ENCODE assay signal across 12 mouse cellular contexts in genomic region chr1:167239916-167240315, GRCm38 (mm10). TPM values are rescaled to one million over a fixed set of nuclear protein-coding genes. Genes with fewer than 3 reads are reported as not detected.
DNase-seq lines count a peak whose midpoint lies in the region; ATAC-seq and TF ChIP-seq lines count a peak whose summit lies in the region.
"Had no signal": no experiment of that assay in that cellular context is flagged by ENCODE, and none has a peak within 500 bp of the region (broad histone marks: within the 10 kb centered on the region; RNA-seq: fewer than 3 reads in every experiment).

No protein-coding gene starts in this region.

- no peaks in the 10 kb centered on the region for H3K27me3 ChIP-seq in lung, embryonic 14.5 days (ENCODE audit: insufficient read depth, low read length)
- H3K27me3 ChIP-seq in forebrain, postnatal 0 days (ENCODE audit: insufficient read depth, low read length), result no peaks in the 10 kb centered on the region
- H3K27me3 ChIP-seq in heart, embryonic 12.5 days (replicated peaks), result no peaks in the 10 kb centered on the region
- H3K27me3 ChIP-seq: intestine, embryonic 15.5 days; lung, embryonic 15.5 days had no signal

- H3K9me3 ChIP-seq in lung, embryonic 14.5 days (ENCODE audit: low read depth, low read length), result no peaks in the 10 kb centered on the region
- H3K9me3 ChIP-seq in forebrain, postnatal 0 days (ENCODE audit: low read length), result no peaks in the 10 kb centered on the region
- no peaks in the 10 kb centered on the region for H3K9me3 ChIP-seq in heart, embryonic 12.5 days (replicated peaks)
- H3K9me3 ChIP-seq: intestine, embryonic 15.5 days; lung, embryonic 15.5 days had no signal

- H3K36me3 ChIP-seq in lung, embryonic 14.5 days (ENCODE audit: insufficient read depth), result peaks cover 10% of the 10 kb centered on the region; the same call in 1 of the 2 replicates
- peaks cover 15% of the 10 kb centered on the region for H3K36me3 ChIP-seq in forebrain, postnatal 0 days (ENCODE audit: insufficient read depth)
- H3K36me3 ChIP-seq in heart, embryonic 12.5 days, result peaks cover 9% of the 10 kb centered on the region
- H3K36me3 ChIP-seq: intestine, embryonic 15.5 days had no signal

- peak; percentile 32 for DNase-seq in lung, embryonic 14.5 days
- DNase-seq in lung, postnatal 36 days, result no peak
- peak; percentile 67 for DNase-seq in forebrain, postnatal 0 days
- peak; percentile 55 to 68 for DNase-seq in left cerebral cortex, adult 18-20 months (ENCODE audit: low spot score in 2 of 2)
- DNase-seq in right cerebral cortex, postnatal 25 days, result peak; percentile 65
- no peak for DNase-seq in urinary bladder, adult 2 months (ENCODE audit: low spot score)
- no peak for DNase-seq in gastrocnemius, postnatal 4 days (ENCODE audit: low spot score in 2 of 2)
- DNase-seq: adrenal gland, postnatal 10 days had no signal

- peaks cover 4% of the 10 kb centered on the region; the same call in 1 of the 2 replicates for H3K4me1 ChIP-seq in lung, embryonic 14.5 days (ENCODE audit: insufficient read depth)
- H3K4me1 ChIP-seq in forebrain, postnatal 0 days (ENCODE audit: insufficient read depth), result peaks cover 10% of the 10 kb centered on the region; the same call in 1 of the 2 replicates
- peaks cover 86% of the 10 kb centered on the region for H3K4me1 ChIP-seq in heart, embryonic 12.5 days (replicated peaks)

- WGBS in lung, embryonic 14.5 days, result 66% methylated on average over 12 of the region's 12 CpGs
- WGBS in forebrain, postnatal 0 days, result 37% methylated on average over 12 of the region's 12 CpGs
- WGBS in heart, embryonic 12.5 days, result 57% methylated on average over 12 of the region's 12 CpGs

- H3K27ac ChIP-seq in lung, embryonic 14.5 days (ENCODE audit: low read depth), result no peak overlapping the region
- peak overlapping the region; percentile 40; the same call in 1 of the 2 replicates for H3K27ac ChIP-seq in forebrain, postnatal 0 days (ENCODE audit: low read depth, low read length)
- no peak overlapping the region for H3K27ac ChIP-seq in heart, embryonic 12.5 days (ENCODE audit: poor library complexity, severe bottlenecking)
- H3K27ac ChIP-seq: intestine, embryonic 15.5 days; lung, embryonic 15.5 days had no signal

- H3K4me3 ChIP-seq in lung, embryonic 14.5 days (ENCODE audit: low read depth, low read length), result no peak overlapping the region
- H3K4me3 ChIP-seq in forebrain, postnatal 0 days (ENCODE audit: low read depth, low read length), result no peak overlapping the region
- H3K4me3 ChIP-seq in heart, embryonic 12.5 days, result no peak overlapping the region
- H3K4me3 ChIP-seq: erythroblast, embryonic 14.5 days; intestine, embryonic 15.5 days; lung, embryonic 15.5 days had no signal

- no peak for TF ChIP-seq CTCF in lung, embryonic 14.5 days (IDR thresholded peaks at IDR 0.05; ENCODE audit: low read depth)
- TF ChIP-seq CTCF in forebrain, postnatal 0 days (IDR thresholded peaks at IDR 0.05; ENCODE audit: low read depth), result no peak

- no peak overlapping the region for H3K4me2 ChIP-seq in lung, embryonic 14.5 days
- no peak overlapping the region for H3K4me2 ChIP-seq in forebrain, postnatal 0 days (ENCODE audit: low read depth)
- H3K4me2 ChIP-seq in heart, embryonic 12.5 days, result no peak overlapping the region
- H3K4me2 ChIP-seq: intestine, embryonic 15.5 days; lung, embryonic 15.5 days had no signal

- ATAC-seq in lung, embryonic 14.5 days (ENCODE audit: insufficient read depth), result no peak
- peak; percentile 85 for ATAC-seq in forebrain, postnatal 0 days
- no peak for ATAC-seq in heart, embryonic 12.5 days (ENCODE audit: insufficient number of reproducible peaks, low FRiP score)
- ATAC-seq: intestine, embryonic 15.5 days had no signal

- H3K9ac ChIP-seq in lung, embryonic 14.5 days, result no peak overlapping the region
- H3K9ac ChIP-seq in forebrain, postnatal 0 days, result no peak overlapping the region
- no peak overlapping the region for H3K9ac ChIP-seq in heart, embryonic 12.5 days
- H3K9ac ChIP-seq: intestine, embryonic 15.5 days; lung, embryonic 15.5 days had no signal

RNA-seq across cellular contexts. Expression of gene Uck2, which starts 45.2 kb away (rescaled TPM):
- polyA plus RNA-seq in lung, embryonic 14.5 days (2014; fragmentation: Nextera tagmentation; extraction: Ambion mirVana), result 98.3 and 98.8 TPM in 2 replicates
- 80.7 and 82.2 TPM in 2 replicates for total RNA-seq in forebrain, postnatal 0 days (2014; rRNA removed)
- polyA plus RNA-seq in forebrain, postnatal 0 days (2015; fragmentation: Nextera tagmentation; extraction: Ambion mirVana), result 48.2 and 59.3 TPM in 2 replicates
- total RNA-seq in left cerebral cortex, adult 18-20 months (2021), result 10 to 100 TPM; 29.2 to 39.2 TPM
- 12.0 and 19.0 TPM in 2 replicates for polyA plus RNA-seq in urinary bladder, adult 2 months (2012; rRNA removed)
- total RNA-seq in gastrocnemius, postnatal 4 days (2021), result 10 to 100 TPM; 26.9 to 29.9 TPM
- 68.9 and 75.3 TPM in 2 replicates for polyA plus RNA-seq in heart, embryonic 12.5 days (2016; fragmentation: Nextera tagmentation; extraction: Ambion mirVana)

Comparison
In these comparisons a context has a peak if more than half of its experiments do, and no peak if none do; other contexts are left out.
1. DNase-seq: peak in lung, embryonic 14.5 days (single experiment), forebrain, postnatal 0 days (single experiment), left cerebral cortex, adult 18-20 months (2 of 2) and right cerebral cortex, postnatal 25 days (single experiment); none in lung, postnatal 36 days (single experiment), urinary bladder, adult 2 months (single experiment) and gastrocnemius, postnatal 4 days (0 of 2).